Mouse (Mus musculus) heart, postnatal 0 days (tissue): ENCODE results near the gene Top1. TPM values are rescaled to one million over a fixed set of nuclear protein-coding genes. Genes with fewer than 3 reads are reported as not detected.
A peak's percentile ranks its signal among the peaks of the same experiment; 100 is the strongest.

Experiments used
- ATAC-seq: fragments of 200-750 bp; cut with Nextera tagmentation; 2 replicates; pipeline ENCODE4 v1.8.0; 2017; ENCODE audit warnings: low read depth, moderate number of reproducible peaks, moderate library complexity; ENCODE audit not compliant: insufficient read depth
- DNase-seq: peaks from one replicate; pipeline ENCODE4 v3.0.0-alpha.2; 2016; ENCODE audit warnings: low spot score
- H3K27ac ChIP-seq: fragments of 300-500 bp; sonication (generic); 2 replicates; pipeline ENCODE4 v1.5.1; 2014; ENCODE audit warnings: low read depth, mild to moderate bottlenecking
- H3K27me3 ChIP-seq: fragments of 300-500 bp; sonication (generic); 2 replicates; pipeline ENCODE4 v1.6.1; 2014; ENCODE audit warnings: low read length, mixed read lengths; ENCODE audit not compliant: control insufficient read depth, insufficient read depth
- H3K36me3 ChIP-seq: fragments of 300-500 bp; sonication (generic); replicated peaks from 2 replicates; pipeline ENCODE4 v1.6.1; 2014; ENCODE audit warnings: low read length, mixed read lengths; ENCODE audit not compliant: control insufficient read depth, insufficient read depth
- H3K4me1 ChIP-seq: fragments of 300-500 bp; sonication (generic); 2 replicates; pipeline ENCODE4 v1.6.1; 2014; ENCODE audit warnings: antibody characterized with exemption; ENCODE audit not compliant: control insufficient read depth, insufficient read depth
- H3K4me2 ChIP-seq: fragments of 300-500 bp; sonication (generic); 2 replicates; pipeline ENCODE4 v1.6.1; 2014; ENCODE audit warnings: low read depth, mild to moderate bottlenecking, low read length, moderate library complexity
- H3K4me3 ChIP-seq: fragments of 300-500 bp; sonication (generic); 2 replicates; pipeline ENCODE4 v1.5.1; 2014; ENCODE audit warnings: low read depth, low read length
- H3K9ac ChIP-seq: fragments of 300-500 bp; sonication (generic); replicated peaks from 2 replicates; pipeline ENCODE4 v1.6.1; 2014; ENCODE audit warnings: low read depth, low read length, mixed read lengths
- H3K9me3 ChIP-seq: fragments of 300-500 bp; sonication (generic); replicated peaks from 2 replicates; pipeline ENCODE4 v1.6.1; 2016; ENCODE audit warnings: low read length; ENCODE audit not compliant: control insufficient read depth
- CTCF ChIP-seq: IDR thresholded peaks from 2 replicates; pipeline ENCODE4 v1.5.1; 2016; ENCODE audit warnings: antibody characterized with exemption, control low read depth, low read depth
- EP300 ChIP-seq: IDR thresholded peaks from 2 replicates; pipeline ENCODE4 v1.6.1; 2016; ENCODE audit warnings: antibody characterized with exemption, low read depth
- WGBS: fragments of 180-500 bp; shearing (Covaris S2); extraction: QIAGEN DNeasy Blood & Tissue Kit; methylation state at CpG from one replicate; pipeline ENCODE4 v1.1.7; 2014; 5-methylcytosine and 5-hydroxymethylcytosine counted together
- polyA plus RNA-seq: library from polyadenylated mRNA; unstranded; fragments of >200 nt; fragmentation: Nextera tagmentation; extraction: Ambion mirVana; gene quantifications from 2 replicates; pipeline ENCODE4 v1.2.1, GENCODE M21; 2015
- total RNA-seq: library from RNA; depleted of rRNA; stranded (reverse); fragments of >200 nt; gene quantifications from 2 replicates; pipeline ENCODE4 v1.2.3, GENCODE M21; 2014; ENCODE audit warnings: low replicate concordance

The Top1 gene
- total and polyA plus RNA-seq, 2 experiments from 2014 or later = 14.8 to 30.7 TPM

DNA sequence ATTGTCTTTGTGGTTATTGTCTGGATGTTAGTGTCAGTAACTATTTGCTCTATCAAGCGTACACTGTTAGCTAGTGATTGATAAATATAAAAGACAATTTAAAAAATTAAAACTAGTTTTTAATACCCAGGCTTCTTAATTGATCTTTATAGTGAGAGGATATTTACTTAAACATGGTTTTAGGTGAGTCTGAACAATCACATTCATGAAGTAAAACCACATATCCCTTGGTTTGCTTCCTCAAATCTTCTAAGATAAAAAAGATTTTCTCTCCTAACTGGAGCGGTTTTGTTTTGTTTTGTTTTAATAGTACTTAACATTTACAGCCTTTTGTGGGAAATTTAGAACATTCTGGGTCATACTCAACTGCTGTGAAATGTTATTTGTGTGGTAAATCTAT is 3.4 kb downstream of the Top1 start:
- Histone ChIP-seq H3K27ac (no peak overlapping the region), H3K4me2 (peak overlapping the region; percentile 60), H3K4me3 (0 out of 2 replicates have a peak overlapping the region, but pooled peaks have one; percentile 22), H3K9ac (no peak overlapping the region; the same call in 1 of the 2 replicates), H3K27me3 (no peaks in the 10 kb centered on the region), H3K4me1 (peaks cover 30% of the 10 kb centered on the region), H3K9me3 (no peaks in the 10 kb centered on the region), H3K36me3 (no peaks in the 10 kb centered on the region)
- no peak for TF ChIP-seq CTCF
- TF ChIP-seq EP300 = no peak
- ATAC-seq = no peak
- WGBS = 74% methylated on average over 2 of the region's 2 CpGs
- no peak for DNase-seq

DNA sequence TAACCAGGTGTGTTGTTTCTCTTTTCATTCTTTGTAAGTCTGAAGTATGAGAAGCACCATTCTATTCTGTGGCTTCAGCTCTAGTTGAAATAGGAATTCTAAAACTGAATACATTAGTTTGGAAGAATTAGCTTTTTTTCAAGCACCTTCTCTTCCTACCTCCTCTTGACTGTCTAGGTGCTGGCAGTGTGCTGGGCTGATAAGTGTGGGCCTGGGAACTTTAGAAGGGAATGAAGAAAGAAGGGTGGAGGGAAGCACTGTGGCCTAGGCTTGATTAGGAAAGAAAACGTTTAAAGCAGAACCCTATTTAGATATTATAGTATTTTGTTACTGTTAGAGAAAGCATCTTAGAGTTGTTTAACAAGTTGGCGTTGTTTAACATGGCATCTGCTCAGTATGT is 5.5 kb downstream of the Top1 start:
- Histone ChIP-seq H3K36me3 (peaks cover 12% of the 10 kb centered on the region), H3K4me2 (no peak overlapping the region), H3K4me1 (peaks cover 30% of the 10 kb centered on the region), H3K27me3 (no peaks in the 10 kb centered on the region), H3K4me3 (no peak overlapping the region), H3K9ac (no peak overlapping the region), H3K27ac (no peak overlapping the region), H3K9me3 (no peaks in the 10 kb centered on the region)
- TF ChIP-seq EP300 = no peak
- no peak for TF ChIP-seq CTCF
- 53% methylated on average over 2 of the region's 2 CpGs for WGBS
- no peak for ATAC-seq
- DNase-seq = no peak

DNA sequence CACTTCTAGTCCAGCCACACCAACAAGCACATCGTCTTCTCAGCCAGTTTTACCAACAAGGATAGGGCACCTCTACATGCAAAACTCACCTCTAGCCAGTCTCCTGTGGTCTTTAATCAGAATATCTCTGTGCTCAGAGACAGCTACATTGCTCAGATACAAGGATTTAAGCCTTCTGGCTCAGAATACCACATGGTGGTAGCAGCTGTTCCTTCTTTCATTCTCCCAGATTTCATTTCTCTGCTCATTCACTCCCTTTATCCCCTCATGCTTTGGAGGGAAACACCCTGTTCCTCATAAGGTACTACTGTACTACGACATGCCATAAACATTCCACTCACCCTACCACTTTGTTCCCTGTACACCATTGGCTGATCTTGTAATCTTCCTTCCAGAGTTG is 7.5 kb downstream of the Top1 start:
- Histone ChIP-seq H3K27ac (no peak overlapping the region), H3K4me1 (peaks cover 21% of the 10 kb centered on the region), H3K9me3 (no peaks in the 10 kb centered on the region), H3K27me3 (no peaks in the 10 kb centered on the region), H3K36me3 (peaks cover 13% of the 10 kb centered on the region), H3K4me2 (no peak overlapping the region), H3K4me3 (no peak overlapping the region), H3K9ac (no peak overlapping the region)
- WGBS = 47% methylated on average over 2 of the region's 2 CpGs
- ATAC-seq (no peak), DNase-seq (no peak)
- TF ChIP-seq EP300 (no peak), CTCF (no peak)

DNA sequence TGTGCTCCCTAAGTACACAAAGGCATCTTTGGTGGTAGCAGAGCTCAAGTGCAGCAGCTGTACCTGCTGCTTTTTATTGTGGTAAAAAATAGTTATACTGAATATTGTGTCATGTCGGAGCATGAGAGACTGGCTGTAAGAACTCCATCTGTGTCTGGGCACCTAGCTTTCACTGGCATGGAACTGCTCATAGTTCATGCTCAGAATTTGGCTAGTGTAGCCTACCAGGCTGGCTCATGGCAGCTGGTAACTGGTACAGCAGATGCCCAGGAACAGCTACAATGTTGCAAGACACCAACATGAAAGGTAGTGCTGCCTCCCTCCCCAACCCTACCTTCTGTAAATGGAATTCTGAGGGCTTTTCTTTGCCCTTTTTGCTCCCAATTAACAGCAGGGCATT is 9.9 kb downstream of the Top1 start:
- no peak overlapping the region for H3K4me2 ChIP-seq
- H3K27ac ChIP-seq = no peak overlapping the region
- no peak overlapping the region for H3K4me3 ChIP-seq
- no peak overlapping the region for H3K9ac ChIP-seq
- DNase-seq (no peak), ATAC-seq (no peak)
- no peaks in the 10 kb centered on the region for H3K27me3 ChIP-seq
- no peaks in the 10 kb centered on the region for H3K9me3 ChIP-seq
- 97% methylated on average over 1 of the region's 1 CpGs for WGBS
- peaks cover 13% of the 10 kb centered on the region for H3K36me3 ChIP-seq
- H3K4me1 ChIP-seq = peaks cover 15% of the 10 kb centered on the region
- TF ChIP-seq EP300 = no peak
- no peak for TF ChIP-seq CTCF

DNA sequence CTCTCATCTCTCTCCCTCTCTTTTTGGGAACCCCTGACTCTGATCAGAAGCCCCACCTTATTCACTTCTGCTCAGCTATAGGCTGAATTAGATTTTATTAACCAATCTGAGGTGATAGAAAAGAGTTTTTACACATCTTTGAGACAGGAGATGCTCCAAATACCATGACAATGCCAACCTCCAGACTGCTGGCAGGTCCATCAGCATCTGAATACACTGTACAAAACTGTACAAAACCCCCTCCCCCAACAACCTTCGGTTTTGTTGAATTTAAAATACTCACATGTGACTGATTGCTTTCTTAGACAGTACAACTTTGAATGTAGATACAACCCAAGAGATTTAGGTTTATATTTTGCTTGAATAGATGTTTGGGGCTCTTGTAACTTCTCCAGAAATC is 10.5 kb downstream of the Top1 start:
- H3K4me3 ChIP-seq = no peak overlapping the region
- no peaks in the 10 kb centered on the region for H3K27me3 ChIP-seq
- DNase-seq (no peak), ATAC-seq (no peak)
- TF ChIP-seq EP300 (no peak), CTCF (no peak)
- peaks cover 12% of the 10 kb centered on the region for H3K4me1 ChIP-seq
- H3K9me3 ChIP-seq = no peaks in the 10 kb centered on the region
- no peak overlapping the region for H3K4me2 ChIP-seq
- peaks cover 13% of the 10 kb centered on the region for H3K36me3 ChIP-seq
- no peak overlapping the region for H3K9ac ChIP-seq
- 85% methylated on average over 1 of the region's 1 CpGs for WGBS
- no peak overlapping the region for H3K27ac ChIP-seq

DNA sequence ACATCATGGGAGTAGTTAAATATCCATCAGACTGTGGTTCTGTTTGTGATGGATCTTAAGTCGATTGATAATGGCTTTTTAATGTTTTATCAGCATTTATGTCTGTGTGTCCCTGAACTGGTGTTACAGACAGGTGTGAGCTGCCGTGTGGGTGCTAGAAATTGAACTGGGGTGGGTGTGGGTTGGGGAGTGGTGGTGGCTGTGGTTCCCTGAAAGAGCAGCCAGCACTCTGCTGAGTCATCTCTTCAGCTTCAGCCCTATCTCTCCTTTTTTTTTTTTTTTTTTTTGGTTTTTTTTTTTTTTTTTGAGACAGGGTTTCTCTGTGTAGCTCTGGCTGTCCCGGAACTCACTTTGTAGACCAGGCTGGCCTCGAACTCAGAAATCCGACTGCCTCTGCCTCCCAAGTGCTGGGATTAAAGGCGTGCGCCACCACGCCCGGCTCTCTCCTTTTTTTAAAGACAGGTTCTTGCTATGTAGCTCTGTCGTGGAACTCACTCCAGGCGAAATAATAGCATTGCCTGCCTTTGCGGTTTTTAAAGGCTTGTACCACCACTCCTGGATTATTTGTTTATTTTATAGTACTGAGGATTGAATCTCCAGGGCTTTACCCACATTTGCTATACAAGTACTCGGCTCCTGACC is 12.2 kb downstream of the Top1 start:
- DNase-seq = no peak
- Histone ChIP-seq H3K36me3 (peaks cover 18% of the 10 kb centered on the region), H3K27ac (no peak overlapping the region), H3K4me1 (peaks cover 4% of the 10 kb centered on the region), H3K4me2 (no peak overlapping the region), H3K27me3 (no peaks in the 10 kb centered on the region), H3K9me3 (no peaks in the 10 kb centered on the region), H3K9ac (no peak overlapping the region), H3K4me3 (no peak overlapping the region)
- TF ChIP-seq CTCF (no peak), EP300 (no peak)
- whole genome bisulfite sequencing = 87% methylated on average over 12 of the region's 13 CpGs
- no peak for ATAC-seq
